Mouse (Mus musculus): ENCODE measurements around the gene Gm45062.

- no peak for TF ChIP-seq ZNF384 (IDR thresholded peaks at IDR 0.05; ENCODE audit: low read depth, low read length)
- TF ChIP-seq ZC3H11A (IDR thresholded peaks at IDR 0.05; ENCODE audit: borderline replicate concordance, low read depth, low read length): no peak
These were observed 87.9 kb downstream of the Gm45062 start for GRCm38 (mm10) chr6:8347154-8347553.
